Mouse (Mus musculus): Measurements from ENCODE around the gene Dync2li1. TPM values are rescaled to one million over a fixed set of nuclear protein-coding genes. Genes with fewer than 3 reads are reported as not detected.
A peak's percentile ranks its signal among the peaks of the same experiment; 100 is the strongest.

Dync2li1 gene
- total RNA-seq, 2 experiments from 2014 or later: 21.0 to 23.1 TPM

GRCm38 (mm10) chr17:84644292-84645050, 18.2 kb downstream of the Dync2li1 start:
- no peak for DNase-seq (ENCODE audit: low spot score in 2 of 2)

GRCm38 (mm10) chr17:84645119-84645518, 18.8 kb downstream of the Dync2li1 start:
- no peak for DNase-seq (ENCODE audit: low spot score in 2 of 2)

- no peak for DNase-seq (ENCODE audit: low spot score in 2 of 2)
Measured at GRCm38 (mm10) chr17:84645894-84646293, 19.6 kb downstream of the Dync2li1 start.

- DNase-seq (ENCODE audit: low spot score in 2 of 2): no peak
Measured at GRCm38 (mm10) chr17:84646477-84646876, 20.2 kb downstream of the Dync2li1 start.

GRCm38 (mm10) chr17:84647630-84648029, 21.3 kb downstream of the Dync2li1 start:
- DNase-seq (ENCODE audit: low spot score in 2 of 2): no peak

GRCm38 (mm10) chr17:84650302-84651017, 24.2 kb downstream of the Dync2li1 start:
- no peak for DNase-seq (ENCODE audit: low spot score in 2 of 2)

- DNase-seq (ENCODE audit: low spot score in 2 of 2): no peak
Measured at GRCm38 (mm10) chr17:84653544-84653943, 27.2 kb downstream of the Dync2li1 start.

- DNase-seq (ENCODE audit: low spot score in 2 of 2): no peak
Measured at GRCm38 (mm10) chr17:84656205-84656604, 29.9 kb downstream of the Dync2li1 start.

GRCm38 (mm10) chr17:84656653-84657421, 30.5 kb downstream of the Dync2li1 start:
- DNase-seq (ENCODE audit: low spot score in 2 of 2): no peak

GRCm38 (mm10) chr17:84657422-84657732, 31.1 kb downstream of the Dync2li1 start:
- no peak for DNase-seq (ENCODE audit: low spot score in 2 of 2)

GRCm38 (mm10) chr17:84657782-84658181, 31.5 kb downstream of the Dync2li1 start:
- no peak for DNase-seq (ENCODE audit: low spot score in 2 of 2)

GRCm38 (mm10) chr17:84658195-84658594, 31.9 kb downstream of the Dync2li1 start:
- no peak for DNase-seq (ENCODE audit: low spot score in 2 of 2)

- no peak for DNase-seq (ENCODE audit: low spot score in 2 of 2)
Measured at GRCm38 (mm10) chr17:84658951-84659350, 32.7 kb downstream of the Dync2li1 start.

GRCm38 (mm10) chr17:84665053-84665452, 38.8 kb downstream of the Dync2li1 start:
- no peak for DNase-seq (ENCODE audit: low spot score in 2 of 2)

- DNase-seq (ENCODE audit: low spot score in 2 of 2): no peak
Measured at GRCm38 (mm10) chr17:84665691-84666090, 39.4 kb downstream of the Dync2li1 start.

- no peak for DNase-seq (ENCODE audit: low spot score in 2 of 2)
Measured at GRCm38 (mm10) chr17:84667848-84668247, 41.6 kb downstream of the Dync2li1 start.

GRCm38 (mm10) chr17:84672376-84673369, 46.4 kb downstream of the Dync2li1 start:
- no peak for DNase-seq (ENCODE audit: low spot score in 2 of 2)

GRCm38 (mm10) chr17:84674048-84674447, 47.8 kb downstream of the Dync2li1 start:
- DNase-seq (ENCODE audit: low spot score in 2 of 2): no peak

GRCm38 (mm10) chr17:84675204-84675603, 48.9 kb downstream of the Dync2li1 start:
- DNase-seq (ENCODE audit: low spot score in 2 of 2): peak in 1 of 2 experiments; percentile 8

GRCm38 (mm10) chr17:84675951-84676366, 49.7 kb downstream of the Dync2li1 start, which contains the start of gene Abcg8:
TSS of gene Abcg8 (plus strand) at chr17:84676302.
- DNase-seq (ENCODE audit: low spot score in 2 of 2): no peak

GRCm38 (mm10) chr17:84677595-84677994, 51.3 kb downstream of the Dync2li1 start:
- no peak for DNase-seq (ENCODE audit: low spot score in 2 of 2)
